Mouse (Mus musculus): ENCODE measurements at regions not wholly inside any gene's neighbourhood (a gene's known extent, or its start where the extent isn't known, plus 50 kb on each side); places are given as distances from the start of the nearest gene placed in this dataset.
A peak's percentile ranks its signal among the peaks of the same experiment; 100 is the strongest.

GRCm38 (mm10) chr2:170219611-170220401 lies 71.9 kb upstream of the Zfp217 start:
- Histone ChIP-seq H3K36me3 (ENCODE audit: control insufficient read depth, insufficient read depth, low read length) (peaks cover 2% of the 10 kb centered on the region), H3K27ac (peak overlapping the region; percentile 73), H3K4me1 (ENCODE audit: control insufficient read depth, insufficient read depth, low read length) (peaks cover 6% of the 10 kb centered on the region), H3K9ac (ENCODE audit: low read depth, low read length) (peak overlapping the region; percentile 52; the same call in 1 of the 2 replicates), H3K79me2 (replicated peaks; ENCODE audit: control insufficient read depth, insufficient read depth, low read length) (no peaks in the 10 kb centered on the region), H3K27me3 (ENCODE audit: control insufficient read depth, insufficient read depth, low read length) (no peaks in the 10 kb centered on the region), H3K4me3 (peak overlapping the region; percentile 16; the same call in 1 of the 2 replicates)
- 22% methylated on average over 20 of the region's 20 CpGs for WGBS
- intact Hi-C loops (cut with DNase I): loop anchor here (2.0 to 5.0 kb wide), 7 partner anchors 43 to 127 kb away; no protein-coding TSS in a partner anchor
- DNase-seq: peak; percentile 31 to 41
- no peak for TF ChIP-seq CTCF (IDR thresholded peaks at IDR 0.05)
- TF ChIP-seq POLR2A (IDR thresholded peaks at IDR 0.05; ENCODE audit: insufficient read depth, low read depth, low read length): no peak
- TF ChIP-seq EP300 (IDR thresholded peaks at IDR 0.05; ENCODE audit: insufficient read depth, low read depth, low read length): no peak

- H3K4me1 ChIP-seq (ENCODE audit: control insufficient read depth, insufficient read depth, low read length): peaks cover 6% of the 10 kb centered on the region
- no peaks in the 10 kb centered on the region for H3K79me2 ChIP-seq (replicated peaks; ENCODE audit: control insufficient read depth, insufficient read depth, low read length)
- H3K36me3 ChIP-seq (ENCODE audit: control insufficient read depth, insufficient read depth, low read length): peaks cover 2% of the 10 kb centered on the region
- WGBS: 9% methylated on average over 11 of the region's 11 CpGs
- peak overlapping the region; percentile 25 for H3K4me3 ChIP-seq
- intact Hi-C loops (cut with DNase I): loop anchor here (2.0 to 5.0 kb wide), 5 partner anchors 42 to 128 kb away; no protein-coding TSS in a partner anchor
- no peak overlapping the region for H3K9ac ChIP-seq (ENCODE audit: low read depth, low read length)
- peak; percentile 36 to 50 for DNase-seq
- peak overlapping the region; percentile 65 for H3K27ac ChIP-seq
- no peak for TF ChIP-seq POLR2A (IDR thresholded peaks at IDR 0.05; ENCODE audit: insufficient read depth, low read depth, low read length)
- H3K27me3 ChIP-seq (ENCODE audit: control insufficient read depth, insufficient read depth, low read length): no peaks in the 10 kb centered on the region
Observed at GRCm38 (mm10) chr2:170219161-170219581, 71.3 kb upstream of the Zfp217 start.

GRCm38 (mm10) chr2:170218230-170219044 lies 70.5 kb upstream of the Zfp217 start:
- intact Hi-C loops (cut with DNase I): loop anchor here (2.0 to 5.0 kb wide), 5 partner anchors 41 to 129 kb away; no protein-coding TSS in a partner anchor
- no peaks in the 10 kb centered on the region for H3K79me2 ChIP-seq (replicated peaks; ENCODE audit: control insufficient read depth, insufficient read depth, low read length)
- H3K4me1 ChIP-seq (ENCODE audit: control insufficient read depth, insufficient read depth, low read length): peaks cover 6% of the 10 kb centered on the region
- TF ChIP-seq CTCF (IDR thresholded peaks at IDR 0.05): peak; percentile 81
- TF ChIP-seq EP300 (IDR thresholded peaks at IDR 0.05; ENCODE audit: insufficient read depth, low read depth, low read length): 0 out of 2 replicates have a peak, but pooled peaks have one; percentile 5
- no peak for TF ChIP-seq POLR2A (IDR thresholded peaks at IDR 0.05; ENCODE audit: insufficient read depth, low read depth, low read length)
- no peak overlapping the region for H3K9ac ChIP-seq (ENCODE audit: low read depth, low read length)
- 8% methylated on average over 22 of the region's 22 CpGs for WGBS
- H3K4me3 ChIP-seq: peak overlapping the region; percentile 38
- DNase-seq: peak; percentile 76 to 77
- H3K36me3 ChIP-seq (ENCODE audit: control insufficient read depth, insufficient read depth, low read length): peaks cover 2% of the 10 kb centered on the region
- H3K27me3 ChIP-seq (ENCODE audit: control insufficient read depth, insufficient read depth, low read length): no peaks in the 10 kb centered on the region
- peak overlapping the region; percentile 66 for H3K27ac ChIP-seq

GRCm38 (mm10) chr2:170216311-170216710 lies 68.4 kb upstream of the Zfp217 start:
- WGBS: 94% methylated on average over 7 of the region's 7 CpGs

GRCm38 (mm10) chr2:170209121-170209520 lies 61.2 kb upstream of the Zfp217 start:
- H3K79me2 ChIP-seq (replicated peaks; ENCODE audit: control insufficient read depth, insufficient read depth, low read length): no peaks in the 10 kb centered on the region
- peak overlapping the region; percentile 82 for H3K27ac ChIP-seq
- no peaks in the 10 kb centered on the region for H3K36me3 ChIP-seq (ENCODE audit: control insufficient read depth, insufficient read depth, low read length)
- DNase-seq: peak; percentile 87 to 90
- 6% methylated on average over 12 of the region's 12 CpGs for WGBS
- no peak overlapping the region for H3K4me3 ChIP-seq
- intact Hi-C loops (cut with DNase I): loop anchor here (2.0 to 5.0 kb wide), 2 partner anchors 37 to 78 kb away; no protein-coding TSS in a partner anchor
- no peaks in the 10 kb centered on the region for H3K27me3 ChIP-seq (ENCODE audit: control insufficient read depth, insufficient read depth, low read length)
- H3K4me1 ChIP-seq (ENCODE audit: control insufficient read depth, insufficient read depth, low read length): peaks cover 13% of the 10 kb centered on the region
- TF ChIP-seq POLR2A (IDR thresholded peaks at IDR 0.05; ENCODE audit: insufficient read depth, low read depth, low read length) (no peak), EP300 (IDR thresholded peaks at IDR 0.05; ENCODE audit: insufficient read depth, low read depth, low read length) (peak; percentile 96)
- H3K9ac ChIP-seq (ENCODE audit: low read depth, low read length): no peak overlapping the region

More at GRCm38 (mm10) chr2:170216311-170216710, 68.4 kb upstream of the Zfp217 start:
- intact Hi-C loops (cut with DNase I): loop anchor here (5.0 kb wide), 2 partner anchors 39 to 131 kb away; no protein-coding TSS in a partner anchor
- TF ChIP-seq POLR2A (IDR thresholded peaks at IDR 0.05; ENCODE audit: insufficient read depth, low read depth, low read length): no peak
- no peak for TF ChIP-seq EP300 (IDR thresholded peaks at IDR 0.05; ENCODE audit: insufficient read depth, low read depth, low read length)
- TF ChIP-seq CTCF (IDR thresholded peaks at IDR 0.05): no peak
- Histone ChIP-seq H3K4me3 (no peak overlapping the region), H3K36me3 (ENCODE audit: control insufficient read depth, insufficient read depth, low read length) (peaks cover 2% of the 10 kb centered on the region; the same call in 1 of the 2 replicates), H3K27me3 (ENCODE audit: control insufficient read depth, insufficient read depth, low read length) (no peaks in the 10 kb centered on the region), H3K4me1 (ENCODE audit: control insufficient read depth, insufficient read depth, low read length) (peaks cover 4% of the 10 kb centered on the region), H3K27ac (no peak overlapping the region), H3K79me2 (replicated peaks; ENCODE audit: control insufficient read depth, insufficient read depth, low read length) (no peaks in the 10 kb centered on the region), H3K9ac (ENCODE audit: low read depth, low read length) (no peak overlapping the region)
- DNase-seq: no peak

Data from heart, adult 2 months (tissue).